Mouse (Mus musculus): ENCODE measurements around the gene Nt5dc3. TPM values are rescaled to one million over a fixed set of nuclear protein-coding genes. Genes with fewer than 3 reads are reported as not detected.

Nt5dc3 gene
- polyA plus RNA-seq, 1 experiment, result 13.7 TPM

- TF ChIP-seq MYOG (IDR thresholded peaks at IDR 0.05; ENCODE audit: control insufficient read depth, extremely low read depth, insufficient read length), result no peak
- peak overlapping the region; percentile 88 for H3ac ChIP-seq (ENCODE audit: control insufficient read depth, insufficient read length, low read depth)
- H3K79me3 ChIP-seq (ENCODE audit: low read depth), result peaks cover 50% of the 10 kb centered on the region
- H3K79me2 ChIP-seq (ENCODE audit: control insufficient read depth, insufficient read depth), result peaks cover 54% of the 10 kb centered on the region
- H3K4me3 ChIP-seq (ENCODE audit: insufficient read depth, poor library complexity, severe bottlenecking), result peak overlapping the region; percentile 75
- H3K27me3 ChIP-seq (ENCODE audit: control insufficient read depth, insufficient read depth, insufficient read length), result no peaks in the 10 kb centered on the region
- no peaks in the 10 kb centered on the region for H3K36me3 ChIP-seq (ENCODE audit: control insufficient read depth, insufficient read depth)
These were observed 431 bp downstream of the Nt5dc3 start for GRCm38 (mm10) chr10:86779117-86779755.

- Histone ChIP-seq H3ac (ENCODE audit: control insufficient read depth, insufficient read length, low read depth) (peak overlapping the region; percentile 88), H3K4me3 (ENCODE audit: insufficient read depth, poor library complexity, severe bottlenecking) (peak overlapping the region; percentile 75), H3K27me3 (ENCODE audit: control insufficient read depth, insufficient read depth, insufficient read length) (no peaks in the 10 kb centered on the region), H3K36me3 (ENCODE audit: control insufficient read depth, insufficient read depth) (no peaks in the 10 kb centered on the region), H3K79me3 (ENCODE audit: low read depth) (peaks cover 57% of the 10 kb centered on the region), H3K79me2 (ENCODE audit: control insufficient read depth, insufficient read depth) (peaks cover 61% of the 10 kb centered on the region)
- TF ChIP-seq MAX (IDR thresholded peaks at IDR 0.05) (no peak), CEBPB (IDR thresholded peaks at IDR 0.05; ENCODE audit: low read depth) (no peak), MYOG (IDR thresholded peaks at IDR 0.05; ENCODE audit: control insufficient read depth, extremely low read depth, insufficient read length) (no peak), MYOD1 (IDR thresholded peaks at IDR 0.05; ENCODE audit: control insufficient read depth, insufficient read length, low read depth) (no peak), USF1 (IDR thresholded peaks at IDR 0.05; ENCODE audit: low read depth) (no peak), FOSL1 (IDR thresholded peaks at IDR 0.05; ENCODE audit: insufficient read depth, low read length, poor library complexity, severe bottlenecking) (no peak), CTCF (IDR thresholded peaks at IDR 0.05; ENCODE audit: control insufficient read depth, insufficient read depth, insufficient read length) (no peak)
These were observed 1.2 kb downstream of the Nt5dc3 start for GRCm38 (mm10) chr10:86779816-86780500.

GRCm38 (mm10) chr10:86781641-86782040 is 2.8 kb downstream of the Nt5dc3 start:
- peaks cover 78% of the 10 kb centered on the region for H3K79me2 ChIP-seq (ENCODE audit: control insufficient read depth, insufficient read depth)
- no peak for TF ChIP-seq USF1 (IDR thresholded peaks at IDR 0.05; ENCODE audit: low read depth)
- no peak for TF ChIP-seq CTCF (IDR thresholded peaks at IDR 0.05; ENCODE audit: control insufficient read depth, insufficient read depth, insufficient read length)
- no peak for TF ChIP-seq MYOG (IDR thresholded peaks at IDR 0.05; ENCODE audit: control insufficient read depth, extremely low read depth, insufficient read length)
- no peak for TF ChIP-seq CEBPB (IDR thresholded peaks at IDR 0.05; ENCODE audit: low read depth)
- TF ChIP-seq MYOD1 (IDR thresholded peaks at IDR 0.05; ENCODE audit: control insufficient read depth, insufficient read length, low read depth), result no peak
- TF ChIP-seq MAX (IDR thresholded peaks at IDR 0.05), result no peak
- H3K36me3 ChIP-seq (ENCODE audit: control insufficient read depth, insufficient read depth), result no peaks in the 10 kb centered on the region
- peaks cover 74% of the 10 kb centered on the region for H3K79me3 ChIP-seq (ENCODE audit: low read depth)
- H3K4me3 ChIP-seq (ENCODE audit: insufficient read depth, poor library complexity, severe bottlenecking), result no peak overlapping the region
- no peaks in the 10 kb centered on the region for H3K27me3 ChIP-seq (ENCODE audit: control insufficient read depth, insufficient read depth, insufficient read length)
- H3ac ChIP-seq (ENCODE audit: control insufficient read depth, insufficient read length, low read depth), result no peak overlapping the region

- Histone ChIP-seq H3K4me3 (ENCODE audit: insufficient read depth, poor library complexity, severe bottlenecking) (no peak overlapping the region), H3K79me3 (ENCODE audit: low read depth) (peaks cover 82% of the 10 kb centered on the region), H3K79me2 (ENCODE audit: control insufficient read depth, insufficient read depth) (peaks cover 88% of the 10 kb centered on the region), H3K36me3 (ENCODE audit: control insufficient read depth, insufficient read depth) (no peaks in the 10 kb centered on the region), H3ac (ENCODE audit: control insufficient read depth, insufficient read length, low read depth) (no peak overlapping the region), H3K27me3 (ENCODE audit: control insufficient read depth, insufficient read depth, insufficient read length) (no peaks in the 10 kb centered on the region)
- TF ChIP-seq MAX (IDR thresholded peaks at IDR 0.05), result no peak
- TF ChIP-seq CEBPB (IDR thresholded peaks at IDR 0.05; ENCODE audit: low read depth), result no peak
- TF ChIP-seq MYOD1 (IDR thresholded peaks at IDR 0.05; ENCODE audit: control insufficient read depth, insufficient read length, low read depth), result no peak
- TF ChIP-seq MYOG (IDR thresholded peaks at IDR 0.05; ENCODE audit: control insufficient read depth, extremely low read depth, insufficient read length), result no peak
- no peak for TF ChIP-seq FOSL1 (IDR thresholded peaks at IDR 0.05; ENCODE audit: insufficient read depth, low read length, poor library complexity, severe bottlenecking)
- no peak for TF ChIP-seq USF1 (IDR thresholded peaks at IDR 0.05; ENCODE audit: low read depth)
- no peak for TF ChIP-seq CTCF (IDR thresholded peaks at IDR 0.05; ENCODE audit: control insufficient read depth, insufficient read depth, insufficient read length)
These were observed 3.9 kb downstream of the Nt5dc3 start for GRCm38 (mm10) chr10:86782656-86783055.

GRCm38 (mm10) chr10:86783561-86783960 is 4.8 kb downstream of the Nt5dc3 start:
- peaks cover 97% of the 10 kb centered on the region for H3K79me2 ChIP-seq (ENCODE audit: control insufficient read depth, insufficient read depth)
- H3K79me3 ChIP-seq (ENCODE audit: low read depth), result peaks cover 91% of the 10 kb centered on the region
- TF ChIP-seq USF1 (IDR thresholded peaks at IDR 0.05; ENCODE audit: low read depth), result no peak
- no peak for TF ChIP-seq CEBPB (IDR thresholded peaks at IDR 0.05; ENCODE audit: low read depth)
- no peak for TF ChIP-seq MAX (IDR thresholded peaks at IDR 0.05)
- TF ChIP-seq MYOG (IDR thresholded peaks at IDR 0.05; ENCODE audit: control insufficient read depth, extremely low read depth, insufficient read length), result no peak
- TF ChIP-seq FOSL1 (IDR thresholded peaks at IDR 0.05; ENCODE audit: insufficient read depth, low read length, poor library complexity, severe bottlenecking), result no peak
- TF ChIP-seq MYOD1 (IDR thresholded peaks at IDR 0.05; ENCODE audit: control insufficient read depth, insufficient read length, low read depth), result no peak
- no peak for TF ChIP-seq CTCF (IDR thresholded peaks at IDR 0.05; ENCODE audit: control insufficient read depth, insufficient read depth, insufficient read length)
- no peaks in the 10 kb centered on the region for H3K27me3 ChIP-seq (ENCODE audit: control insufficient read depth, insufficient read depth, insufficient read length)
- H3K4me3 ChIP-seq (ENCODE audit: insufficient read depth, poor library complexity, severe bottlenecking), result no peak overlapping the region
- H3ac ChIP-seq (ENCODE audit: control insufficient read depth, insufficient read length, low read depth), result no peak overlapping the region
- H3K36me3 ChIP-seq (ENCODE audit: control insufficient read depth, insufficient read depth), result no peaks in the 10 kb centered on the region
